Mouse (Mus musculus): ENCODE results near the gene Srsf5. TPM values are rescaled to one million over a fixed set of nuclear protein-coding genes. Genes with fewer than 3 reads are reported as not detected.
"Not testable (repeated sequence)": the region's sequence is repeated elsewhere in the genome, so short reads cannot be mapped to it uniquely, and the experiment has no call there.

The Srsf5 gene
- polyA plus RNA-seq, 1 experiment from 2014 or later, result 357 TPM

- Histone ChIP-seq H3K9me3 (replicated peaks) (no peaks in the 10 kb centered on the region), H3K27me3 (replicated peaks) (no peaks in the 10 kb centered on the region), H3K27ac (peak overlapping the region; percentile 26; the same call in 1 of the 2 replicates), H3K4me2 (no peak overlapping the region), H3K36me3 (no peaks in the 10 kb centered on the region), H3K4me1 (peaks cover 33% of the 10 kb centered on the region), H3K4me3 (no peak overlapping the region), H3K9ac (no peak overlapping the region)
- ATAC-seq, result no peak
- 64% methylated on average over 3 of the region's 3 CpGs for WGBS (ENCODE audit: insufficient replicate concordance)
Observed at GRCm38 (mm10) chr12:80931402-80932140, 13.7 kb upstream of the Srsf5 start.

GRCm38 (mm10) chr12:80932865-80933264 is 12.4 kb upstream of the Srsf5 start:
- H3K27me3 ChIP-seq (replicated peaks), result no peaks in the 10 kb centered on the region
- no peak overlapping the region for H3K4me2 ChIP-seq
- ATAC-seq, result no peak
- H3K36me3 ChIP-seq, result no peaks in the 10 kb centered on the region
- WGBS (ENCODE audit: insufficient replicate concordance), result 80% methylated on average over 1 of the region's 1 CpGs
- no peak overlapping the region for H3K4me3 ChIP-seq
- no peak overlapping the region for H3K27ac ChIP-seq
- H3K4me1 ChIP-seq, result peaks cover 30% of the 10 kb centered on the region
- no peaks in the 10 kb centered on the region for H3K9me3 ChIP-seq (replicated peaks)
- no peak overlapping the region for H3K9ac ChIP-seq

GRCm38 (mm10) chr12:80936751-80937150 is 8.6 kb upstream of the Srsf5 start:
- Histone ChIP-seq H3K36me3 (no peaks in the 10 kb centered on the region), H3K27me3 (replicated peaks) (no peaks in the 10 kb centered on the region), H3K4me3 (no peak overlapping the region), H3K4me2 (no peak overlapping the region), H3K4me1 (peaks cover 42% of the 10 kb centered on the region), H3K27ac (no peak overlapping the region), H3K9me3 (replicated peaks) (no peaks in the 10 kb centered on the region), H3K9ac (no peak overlapping the region)
- WGBS (ENCODE audit: insufficient replicate concordance), result 66% methylated on average over 2 of the region's 2 CpGs
- ATAC-seq, result no peak

GRCm38 (mm10) chr12:80937331-80938029 is 7.8 kb upstream of the Srsf5 start:
- no peak overlapping the region for H3K9ac ChIP-seq
- H3K4me3 ChIP-seq, result no peak overlapping the region
- peaks cover 48% of the 10 kb centered on the region for H3K4me1 ChIP-seq
- H3K27ac ChIP-seq, result no peak overlapping the region
- H3K4me2 ChIP-seq, result no peak overlapping the region
- no peaks in the 10 kb centered on the region for H3K9me3 ChIP-seq (replicated peaks)
- ATAC-seq, result no peak
- 66% methylated on average over 9 of the region's 9 CpGs for WGBS (ENCODE audit: insufficient replicate concordance)
- no peaks in the 10 kb centered on the region for H3K27me3 ChIP-seq (replicated peaks)
- no peaks in the 10 kb centered on the region for H3K36me3 ChIP-seq

GRCm38 (mm10) chr12:80938642-80939041 is 6.7 kb upstream of the Srsf5 start:
- ATAC-seq, result no peak
- H3K27me3 ChIP-seq (replicated peaks), result no peaks in the 10 kb centered on the region
- no peaks in the 10 kb centered on the region for H3K36me3 ChIP-seq
- peak overlapping the region; percentile 43 for H3K27ac ChIP-seq
- H3K4me2 ChIP-seq, result no peak overlapping the region
- 53% methylated on average over 5 of the region's 5 CpGs for WGBS (ENCODE audit: insufficient replicate concordance)
- H3K4me1 ChIP-seq, result peaks cover 60% of the 10 kb centered on the region
- H3K9me3 ChIP-seq (replicated peaks), result no peaks in the 10 kb centered on the region
- H3K4me3 ChIP-seq, result no peak overlapping the region
- H3K9ac ChIP-seq, result no peak overlapping the region

- peak overlapping the region; percentile 43 for H3K27ac ChIP-seq
- no peak overlapping the region for H3K4me3 ChIP-seq
- H3K27me3 ChIP-seq (replicated peaks), result no peaks in the 10 kb centered on the region
- peaks cover 65% of the 10 kb centered on the region for H3K4me1 ChIP-seq
- no peak overlapping the region for H3K4me2 ChIP-seq
- H3K9ac ChIP-seq, result 0 out of 2 replicates have a peak overlapping the region, but pooled peaks have one; percentile 29
- H3K9me3 ChIP-seq (replicated peaks), result no peaks in the 10 kb centered on the region
- no peaks in the 10 kb centered on the region for H3K36me3 ChIP-seq
- 60% methylated on average over 4 of the region's 4 CpGs for WGBS (ENCODE audit: insufficient replicate concordance)
- ATAC-seq, result no peak
Observed at GRCm38 (mm10) chr12:80939165-80939564, 6.1 kb upstream of the Srsf5 start.

- Histone ChIP-seq H3K27me3 (replicated peaks) (no peaks in the 10 kb centered on the region), H3K9ac (no peak overlapping the region), H3K36me3 (peaks cover 7% of the 10 kb centered on the region), H3K4me1 (peaks cover 77% of the 10 kb centered on the region), H3K4me3 (no peak overlapping the region), H3K27ac (peak overlapping the region; percentile 39; the same call in 1 of the 2 replicates), H3K4me2 (no peak overlapping the region), H3K9me3 (replicated peaks) (no peaks in the 10 kb centered on the region)
- ATAC-seq, result no peak
- WGBS (ENCODE audit: insufficient replicate concordance), result 91% methylated on average over 3 of the region's 3 CpGs
Observed at GRCm38 (mm10) chr12:80941886-80942285, 3.4 kb upstream of the Srsf5 start.

GRCm38 (mm10) chr12:80943395-80943794 is 1.9 kb upstream of the Srsf5 start:
- Histone ChIP-seq H3K27me3 (replicated peaks) (no peaks in the 10 kb centered on the region), H3K4me1 (peaks cover 79% of the 10 kb centered on the region), H3K36me3 (peaks cover 21% of the 10 kb centered on the region), H3K4me2 (peak overlapping the region; percentile 86), H3K27ac (peak overlapping the region; percentile 97), H3K4me3 (no peak overlapping the region), H3K9ac (peak overlapping the region; percentile 50; the same call in 1 of the 2 replicates), H3K9me3 (replicated peaks) (no peaks in the 10 kb centered on the region)
- WGBS (ENCODE audit: insufficient replicate concordance), result 19% methylated on average over 3 of the region's 3 CpGs
- peak; percentile 68 for ATAC-seq

- peaks cover 28% of the 10 kb centered on the region for H3K36me3 ChIP-seq
- H3K9ac ChIP-seq, result peak overlapping the region; percentile 50
- peak overlapping the region; percentile 93 for H3K4me3 ChIP-seq
- no peak for ATAC-seq
- H3K4me2 ChIP-seq, result peak overlapping the region; percentile 86
- 50% methylated on average over 4 of the region's 4 CpGs for WGBS (ENCODE audit: insufficient replicate concordance)
- no peaks in the 10 kb centered on the region for H3K27me3 ChIP-seq (replicated peaks)
- H3K27ac ChIP-seq, result peak overlapping the region; percentile 97
- H3K9me3 ChIP-seq (replicated peaks), result no peaks in the 10 kb centered on the region
- H3K4me1 ChIP-seq, result peaks cover 75% of the 10 kb centered on the region
Observed at GRCm38 (mm10) chr12:80944204-80944603, 1.1 kb upstream of the Srsf5 start.

- not testable (repeated sequence) for H3K9me3 ChIP-seq (replicated peaks); H3K27me3 ChIP-seq (replicated peaks); ATAC-seq
- WGBS (ENCODE audit: insufficient replicate concordance), result under 1% methylated on average over 9 of the region's 9 CpGs
- Histone ChIP-seq H3K4me1 (peaks cover 68% of the 10 kb centered on the region), H3K4me3 (peak overlapping the region; percentile 93), H3K36me3 (peaks cover 36% of the 10 kb centered on the region), H3K9ac (peak overlapping the region; percentile 99), H3K27ac (peak overlapping the region; percentile 97), H3K4me2 (peak overlapping the region; percentile 86)
Observed at GRCm38 (mm10) chr12:80944963-80945333, 356 bp upstream of the Srsf5 start.

GRCm38 (mm10) chr12:80945996-80946355 is 672 bp downstream of the Srsf5 start:
- peak; percentile 92 for ATAC-seq
- H3K4me1 ChIP-seq, result peaks cover 62% of the 10 kb centered on the region
- 5% methylated on average over 47 of the region's 47 CpGs for WGBS (ENCODE audit: insufficient replicate concordance)

GRCm38 (mm10) chr12:80948202-80948601 is 2.9 kb downstream of the Srsf5 start:
- Histone ChIP-seq H3K4me2 (peak overlapping the region; percentile 18), H3K9ac (0 out of 2 replicates have a peak overlapping the region, but pooled peaks have one; percentile 7), H3K36me3 (peaks cover 64% of the 10 kb centered on the region), H3K27me3 (replicated peaks) (no peaks in the 10 kb centered on the region), H3K27ac (no peak overlapping the region), H3K4me1 (peaks cover 46% of the 10 kb centered on the region), H3K4me3 (0 out of 2 replicates have a peak overlapping the region, but pooled peaks have one; percentile 5), H3K9me3 (replicated peaks) (no peaks in the 10 kb centered on the region)
- 93% methylated on average over 18 of the region's 18 CpGs for WGBS (ENCODE audit: insufficient replicate concordance)
- no peak for ATAC-seq

More at GRCm38 (mm10) chr12:80945996-80946355, 672 bp downstream of the Srsf5 start:
- Histone ChIP-seq H3K4me2 (peak overlapping the region; percentile 86), H3K9me3 (replicated peaks) (no peaks in the 10 kb centered on the region), H3K27ac (peak overlapping the region; percentile 97), H3K36me3 (peaks cover 42% of the 10 kb centered on the region), H3K4me3 (peak overlapping the region; percentile 93), H3K27me3 (replicated peaks) (no peaks in the 10 kb centered on the region), H3K9ac (peak overlapping the region; percentile 99)
